Mouse (Mus musculus) right cerebral cortex, postnatal 14 days (tissue): ENCODE results near the gene Ccdc61.

Experiments used
- DNase-seq: peaks from one replicate; pipeline ENCODE4 v3.0.0; 2022

Ccdc61 gene

DNA sequence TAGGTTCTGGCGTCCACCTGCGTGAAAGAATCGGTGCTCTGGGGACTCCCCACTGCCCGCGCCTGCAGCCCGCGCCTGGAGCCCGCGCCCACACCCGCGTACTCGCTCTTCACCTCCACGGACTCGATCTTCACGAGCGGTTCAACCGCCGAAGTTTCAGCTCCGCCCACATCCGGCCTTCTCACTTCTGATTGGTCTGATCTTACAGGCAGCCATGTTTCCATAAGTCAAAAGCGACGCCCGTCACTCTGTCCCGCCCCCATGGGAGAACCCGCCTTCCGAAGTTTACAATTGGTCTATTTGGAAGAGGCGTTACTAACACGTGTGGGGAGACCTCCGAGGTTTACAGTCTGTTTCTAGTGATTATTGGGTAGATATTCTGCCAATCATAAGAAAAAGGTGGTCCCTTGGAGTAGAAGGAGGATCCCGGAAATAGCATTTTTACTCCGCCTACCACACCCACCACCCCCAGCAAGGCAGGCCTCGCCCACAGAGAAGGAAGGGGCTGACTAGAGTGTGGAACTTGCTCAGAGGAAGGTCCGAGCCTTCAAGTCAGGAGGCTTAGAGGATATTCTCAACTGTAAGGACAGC lies at the start of gene Ccdc61:
Gene Ccdc61 (minus strand): TSS at position 175 of the 591 bp plus-strand sequence.
- peak; percentile 91 for DNase-seq

DNA sequence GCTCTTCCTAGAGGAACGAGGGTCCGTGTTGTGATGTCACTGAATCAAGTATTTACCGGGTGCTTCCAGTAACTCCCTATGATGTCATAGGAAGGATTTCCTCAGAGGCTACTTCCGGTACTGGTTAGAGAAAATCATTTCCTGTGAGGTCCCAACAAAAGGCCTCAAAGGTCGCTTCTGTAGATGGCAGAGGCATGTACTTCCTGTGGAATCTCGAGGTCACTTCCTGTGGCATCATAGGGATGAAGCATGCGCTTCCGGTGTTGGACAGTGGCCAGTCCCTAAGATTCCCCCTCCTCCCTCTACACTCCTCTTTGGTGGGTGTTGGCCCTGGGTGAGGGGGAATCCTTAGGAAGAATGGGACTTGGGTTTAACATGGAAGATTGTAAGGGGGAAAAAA lies 49.2 kb upstream of the Ccdc61 start:
- DNase-seq = no peak

DNA sequence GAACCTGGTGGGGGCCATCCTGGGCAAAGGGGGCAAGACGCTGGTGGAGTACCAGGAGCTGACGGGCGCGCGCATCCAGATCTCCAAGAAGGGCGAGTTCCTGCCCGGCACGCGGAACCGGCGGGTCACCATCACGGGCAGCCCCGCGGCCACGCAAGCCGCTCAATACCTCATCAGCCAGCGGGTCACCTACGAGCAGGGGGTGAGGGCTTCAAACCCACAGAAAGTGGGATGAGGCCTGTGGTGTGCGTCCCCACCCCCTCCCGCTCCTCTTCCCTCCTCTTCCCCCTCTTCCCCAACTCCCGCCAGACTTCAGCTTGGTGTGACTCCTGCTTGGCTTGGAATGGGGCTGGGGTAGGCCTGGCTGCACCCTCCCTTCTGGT lies 48.2 kb upstream of the Ccdc61 start:
- DNase-seq = no peak

DNA sequence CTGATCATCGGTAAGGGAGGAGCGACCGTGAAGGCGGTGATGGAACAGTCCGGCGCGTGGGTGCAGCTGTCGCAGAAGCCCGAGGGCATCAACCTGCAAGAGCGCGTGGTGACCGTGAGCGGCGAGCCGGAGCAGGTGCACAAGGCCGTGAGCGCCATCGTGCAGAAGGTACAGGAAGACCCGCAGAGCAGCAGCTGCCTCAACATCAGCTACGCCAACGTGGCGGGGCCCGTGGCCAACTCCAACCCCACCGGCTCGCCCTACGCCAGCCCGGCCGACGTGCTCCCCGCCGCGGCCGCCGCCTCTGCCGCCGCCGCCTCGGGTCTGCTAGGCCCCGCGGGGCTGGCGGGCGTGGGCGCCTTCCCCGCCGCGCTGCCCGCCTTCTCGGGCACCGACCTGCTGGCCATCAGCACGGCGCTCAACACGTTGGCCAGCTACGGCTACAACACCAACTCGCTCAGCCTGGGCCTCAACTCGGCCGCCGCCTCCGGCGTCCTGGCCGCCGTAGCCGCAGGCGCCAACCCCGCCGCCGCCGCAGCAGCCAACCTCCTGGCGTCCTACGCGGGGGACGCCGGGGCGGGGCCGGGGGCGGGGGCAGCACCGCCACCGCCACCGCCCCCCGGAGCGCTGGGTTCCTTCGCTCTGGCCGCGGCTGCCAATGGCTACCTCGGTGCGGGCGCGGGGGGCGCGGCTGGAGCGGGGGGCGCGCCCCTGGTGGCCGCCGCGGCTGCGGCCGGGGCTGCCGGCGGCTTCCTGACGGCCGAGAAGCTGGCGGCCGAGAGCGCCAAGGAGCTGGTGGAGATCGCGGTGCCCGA lies 47.6 kb upstream of the Ccdc61 start:
- peak; percentile 57 for DNase-seq

DNA sequence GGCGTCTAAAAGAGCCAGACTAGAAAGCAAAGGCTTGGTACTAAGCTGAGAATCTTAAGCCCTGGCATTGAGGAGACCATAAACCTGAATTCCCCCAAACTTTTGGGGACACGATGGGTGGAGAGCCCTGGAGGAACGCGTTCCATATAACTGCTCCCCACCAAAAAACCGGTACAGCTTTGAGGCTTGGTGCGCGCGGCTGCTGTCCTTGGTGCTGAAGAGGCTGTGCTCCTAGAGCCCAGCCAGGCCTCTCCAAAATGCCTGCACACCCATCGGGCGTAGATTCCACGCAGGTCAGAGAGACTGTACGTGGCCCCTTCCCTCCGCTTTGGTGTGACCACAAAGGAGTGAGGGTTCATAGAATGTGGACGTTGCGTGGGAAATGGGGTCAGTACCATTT lies 41.2 kb upstream of the Ccdc61 start:
- DNase-seq = no peak

DNA sequence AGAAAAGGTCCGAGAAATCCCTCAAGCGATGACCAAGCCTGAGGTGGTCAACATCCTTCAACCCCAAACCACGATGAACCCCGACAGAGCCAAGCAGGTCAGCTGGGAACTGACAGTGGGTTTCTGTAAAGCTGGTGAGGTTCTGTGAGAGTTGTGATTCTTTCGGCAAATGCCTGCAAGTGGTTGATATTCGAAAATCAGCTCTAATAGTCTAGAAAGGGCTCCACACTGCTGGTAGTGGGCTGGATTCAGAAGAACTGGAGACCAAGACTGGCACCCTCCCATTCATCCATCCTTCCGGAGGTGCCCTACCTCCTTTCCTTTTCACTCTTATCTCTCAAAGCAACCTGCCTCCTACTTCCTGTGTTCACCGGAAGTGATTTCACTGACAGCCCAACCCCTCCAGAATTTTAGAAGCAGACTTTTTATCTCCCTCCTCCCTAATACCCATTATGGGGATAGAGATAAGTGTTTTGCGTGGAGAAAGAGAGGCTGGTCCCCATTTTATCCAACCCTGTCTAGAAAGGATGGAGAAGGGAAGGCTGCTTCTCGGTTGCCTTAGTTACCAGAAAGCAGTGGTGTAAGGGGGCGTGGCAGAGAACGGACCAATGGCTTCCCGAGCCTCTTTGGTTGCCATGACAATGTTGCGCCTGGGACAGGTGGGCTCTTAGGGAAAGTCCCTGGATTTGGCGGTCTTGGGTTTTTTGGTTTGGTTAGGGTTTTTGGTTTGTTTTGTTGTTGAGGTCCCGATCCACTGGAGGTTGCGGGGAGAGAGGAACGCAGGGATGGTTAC lies 40.5 kb upstream of the Ccdc61 start:
- DNase-seq = peak; percentile 50

DNA sequence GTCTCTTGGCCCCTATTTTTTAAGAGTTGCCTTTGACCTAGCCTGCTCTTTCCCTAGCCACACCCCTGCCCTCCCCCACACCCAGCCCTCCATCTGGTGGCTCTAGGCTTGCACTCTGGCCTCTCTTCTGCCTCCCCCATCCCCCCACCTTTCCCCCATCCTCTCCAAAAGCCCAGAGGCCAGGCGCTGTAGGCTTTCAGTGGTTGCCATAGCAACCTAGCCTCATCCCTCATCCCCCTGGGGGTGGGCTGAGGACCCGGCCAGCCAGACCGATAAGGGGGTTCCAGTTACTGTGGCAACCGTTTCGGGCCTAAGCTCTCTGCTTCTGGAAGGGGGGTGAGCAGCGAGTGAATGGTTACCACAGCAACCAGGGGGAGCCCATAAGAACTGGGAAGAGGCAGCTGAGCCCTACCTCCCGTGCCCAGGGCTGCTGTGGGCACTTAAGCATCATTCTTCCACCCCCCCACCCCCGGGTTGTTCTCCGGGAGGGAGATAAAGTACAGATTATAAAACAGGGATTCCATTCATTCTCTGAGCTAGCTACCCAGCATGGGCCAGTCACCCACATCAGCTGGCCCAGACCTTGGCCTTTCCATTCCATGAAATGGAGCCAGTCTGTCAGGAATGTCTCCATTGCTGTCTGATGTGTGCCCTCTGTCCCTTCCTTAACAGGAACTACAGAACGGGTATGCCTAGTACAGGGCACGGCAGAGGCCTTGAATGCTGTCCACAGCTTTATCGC lies 39.7 kb upstream of the Ccdc61 start:
- DNase-seq = peak; percentile 42

DNA sequence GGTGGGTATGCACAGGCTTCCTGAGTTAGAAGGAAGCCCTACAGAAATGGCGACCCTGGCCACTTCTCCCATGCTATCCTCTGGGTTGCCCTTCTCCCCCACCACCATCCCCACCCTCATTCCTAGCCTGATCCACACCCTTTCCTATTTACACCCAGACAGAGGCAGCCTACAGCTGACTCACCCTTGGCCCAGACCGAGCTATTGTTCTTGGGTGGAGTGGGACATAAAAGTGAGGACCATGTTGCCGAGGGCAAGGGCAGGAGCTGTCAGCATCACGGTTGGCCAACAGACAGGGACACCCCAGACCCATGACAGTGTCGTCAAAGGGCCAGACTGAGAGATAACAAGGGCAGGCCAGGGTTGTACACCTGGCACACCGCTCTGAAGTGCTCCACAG lies 37.9 kb upstream of the Ccdc61 start:
- no peak for DNase-seq

DNA sequence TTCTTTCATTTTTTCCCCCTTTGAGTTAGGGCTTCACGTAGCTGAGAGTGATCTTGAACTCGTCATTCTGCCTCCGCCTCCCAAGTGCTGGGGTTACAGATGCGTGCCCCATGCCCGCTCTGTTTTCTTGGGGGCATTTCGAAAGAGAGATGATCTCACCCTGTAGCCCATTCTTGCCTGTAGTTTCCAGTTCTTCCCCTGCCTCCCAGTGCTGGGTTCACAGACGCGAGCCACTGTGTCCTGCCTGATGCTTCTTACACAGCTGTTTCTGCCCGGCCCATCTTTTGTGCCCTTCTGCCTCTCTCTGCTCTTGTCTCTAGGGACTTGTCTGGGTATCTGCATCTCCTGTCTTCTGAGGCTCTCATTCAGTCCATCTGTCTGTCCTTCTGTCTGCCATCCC lies 32.6 kb upstream of the Ccdc61 start:
- DNase-seq = no peak

DNA sequence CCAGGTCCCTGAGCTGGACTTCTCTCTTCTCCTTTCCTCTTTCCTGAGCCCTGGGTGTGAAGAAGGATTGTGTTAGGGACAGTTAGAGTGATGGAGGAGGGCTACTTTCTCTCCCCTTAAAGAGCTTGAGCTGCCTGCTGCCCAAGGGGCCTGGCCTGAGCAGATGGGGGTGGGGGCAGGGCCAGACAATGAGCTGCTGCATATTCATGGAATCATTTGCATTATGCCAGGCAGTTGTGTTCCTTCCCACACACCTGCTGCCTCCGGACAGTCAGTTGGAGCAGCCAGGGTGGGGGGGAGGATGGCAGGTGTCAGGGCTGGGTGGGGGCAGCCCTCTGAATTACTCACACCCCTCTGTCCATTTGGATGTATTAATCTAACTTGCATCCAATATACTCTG lies 32.2 kb upstream of the Ccdc61 start:
- DNase-seq = peak; percentile 52

DNA sequence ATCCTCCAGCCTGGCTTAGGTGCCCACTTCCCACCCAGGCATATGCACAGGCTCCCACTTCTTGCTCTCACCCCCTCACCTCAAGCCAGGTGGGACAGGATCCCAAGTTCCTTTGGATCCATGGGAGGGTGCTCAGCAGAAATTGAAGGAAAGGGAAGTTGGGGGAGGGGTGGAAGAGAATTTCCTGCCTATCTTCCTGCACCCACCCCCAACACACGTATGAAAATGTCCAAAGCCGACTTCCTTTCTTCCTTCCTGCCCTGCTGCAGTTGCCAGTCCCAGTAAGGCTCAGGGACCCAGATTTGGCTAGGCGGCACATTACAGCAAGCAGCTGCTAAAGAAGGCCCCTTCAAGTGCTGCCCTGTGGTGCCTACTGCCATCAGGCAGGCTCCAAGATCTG lies 17.5 kb upstream of the Ccdc61 start:
- no peak for DNase-seq

DNA sequence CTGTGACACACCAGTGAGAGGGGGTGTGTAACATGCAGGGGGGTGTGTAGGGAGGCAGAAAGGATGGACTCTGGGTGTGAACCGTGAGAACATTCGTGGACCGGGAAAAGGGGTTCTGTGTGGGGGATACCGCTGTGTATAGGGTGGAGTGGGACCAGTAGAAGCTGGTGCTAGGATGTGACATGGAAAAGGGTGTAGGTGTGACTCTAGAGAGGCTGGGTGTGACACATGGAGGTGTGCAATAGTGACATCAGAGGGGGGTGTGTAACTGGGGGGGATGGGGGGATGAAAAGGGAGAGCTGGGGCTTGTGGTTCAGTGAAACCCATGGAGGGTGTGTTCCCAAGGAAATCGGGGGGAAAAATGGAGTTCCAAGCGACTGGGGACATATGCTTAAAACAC lies 16.7 kb upstream of the Ccdc61 start:
- DNase-seq = no peak

DNA sequence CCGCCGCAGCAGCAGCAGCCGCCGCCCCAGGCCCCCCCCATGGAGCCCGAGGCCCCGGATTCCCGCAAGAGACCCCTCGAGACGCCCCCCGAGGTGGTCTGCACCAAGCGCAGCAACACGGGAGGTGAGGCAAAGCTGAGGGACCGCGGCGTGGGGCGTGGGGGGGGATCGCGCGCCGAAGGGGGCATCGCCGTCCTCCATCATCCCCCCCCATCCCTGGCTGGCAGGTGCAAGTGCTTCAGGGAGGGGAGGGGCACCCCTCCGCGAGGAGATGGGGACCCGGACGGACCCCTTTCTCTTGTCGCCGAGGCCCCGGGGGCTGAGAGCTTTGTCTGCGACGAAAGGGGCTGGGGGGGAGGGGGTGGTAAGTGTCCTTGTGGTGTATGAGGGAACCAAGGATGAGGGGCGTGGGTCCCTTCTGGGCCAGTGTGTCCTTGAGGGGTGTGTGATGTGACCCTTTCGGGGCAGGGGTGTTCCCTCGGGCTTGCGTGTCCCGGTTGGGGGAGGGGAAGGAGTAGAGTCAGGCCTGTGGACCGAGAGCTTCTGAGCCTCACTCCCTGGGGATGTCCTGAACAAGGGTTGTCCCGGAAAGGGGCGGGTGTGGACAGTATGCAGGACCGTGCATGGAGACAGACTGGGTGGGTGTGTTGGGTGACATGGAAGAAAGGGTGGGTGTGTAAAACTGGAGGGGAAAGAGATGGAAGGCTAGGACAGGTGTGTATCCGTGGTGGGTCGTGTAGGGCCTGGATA lies 16.0 kb upstream of the Ccdc61 start:
- peak; percentile 31 for DNase-seq

DNA sequence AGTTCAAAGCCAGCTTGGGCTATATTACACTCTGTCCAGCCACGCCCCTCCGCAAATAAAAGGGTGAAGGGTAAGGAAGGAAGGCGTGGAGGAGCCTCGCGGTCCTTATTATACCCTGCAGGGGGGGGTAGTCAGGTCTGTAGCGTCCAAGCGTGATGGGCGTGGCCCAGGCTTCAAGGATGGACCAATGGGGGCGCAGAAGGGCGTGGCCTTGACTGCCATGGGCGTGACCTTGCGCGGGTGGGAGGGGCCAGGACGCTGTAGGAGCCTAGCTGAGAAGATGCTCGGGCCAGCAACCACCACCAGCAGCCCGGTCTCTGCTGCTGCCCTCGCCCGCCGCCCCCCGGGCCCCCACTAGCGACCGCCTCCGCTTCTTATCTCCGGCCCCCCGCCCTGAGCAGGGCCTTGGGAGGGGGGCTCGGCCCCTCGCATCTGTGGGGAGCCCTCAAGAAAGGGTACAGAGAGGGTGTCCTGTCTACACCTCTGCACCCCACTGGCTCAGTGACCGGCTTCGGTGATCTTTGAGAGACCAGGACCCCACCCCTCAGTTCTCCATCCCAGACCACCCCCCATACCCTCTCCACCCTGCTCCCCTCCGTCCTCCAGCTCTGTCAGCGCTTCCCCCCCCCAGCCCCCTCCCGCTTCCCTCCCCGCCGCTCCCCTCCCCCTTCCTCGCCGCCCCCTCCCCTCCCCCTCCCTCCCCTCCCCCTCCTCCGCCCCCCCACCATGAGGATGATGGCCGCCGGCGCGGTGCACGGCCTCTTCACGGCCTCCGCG lies 15.1 kb upstream of the Ccdc61 start, which contains the start of gene Nova2:
Gene Nova2 (plus strand): TSS at position 727 of the 777 bp plus-strand sequence.
- peak; percentile 98 for DNase-seq

DNA sequence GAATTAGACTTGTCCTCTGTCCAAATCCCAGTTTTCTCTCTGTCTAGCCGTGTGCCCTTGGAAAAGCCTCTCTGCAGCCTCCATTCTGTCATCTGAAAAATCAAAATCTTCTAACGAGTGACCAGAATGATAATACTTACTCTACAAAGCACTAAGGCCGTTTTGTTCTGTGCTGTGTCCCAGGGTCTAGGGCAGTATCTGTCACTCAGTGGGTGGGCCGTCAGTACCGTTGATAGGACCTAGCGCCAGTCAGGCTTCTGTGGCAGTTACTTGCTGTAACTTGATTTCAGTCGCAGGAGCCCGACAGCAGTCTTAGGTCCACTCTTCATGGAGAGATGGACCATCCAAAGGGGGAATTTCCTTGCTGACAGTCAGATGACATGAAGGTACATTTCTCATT lies 14.1 kb upstream of the Ccdc61 start:
- no peak for DNase-seq

DNA sequence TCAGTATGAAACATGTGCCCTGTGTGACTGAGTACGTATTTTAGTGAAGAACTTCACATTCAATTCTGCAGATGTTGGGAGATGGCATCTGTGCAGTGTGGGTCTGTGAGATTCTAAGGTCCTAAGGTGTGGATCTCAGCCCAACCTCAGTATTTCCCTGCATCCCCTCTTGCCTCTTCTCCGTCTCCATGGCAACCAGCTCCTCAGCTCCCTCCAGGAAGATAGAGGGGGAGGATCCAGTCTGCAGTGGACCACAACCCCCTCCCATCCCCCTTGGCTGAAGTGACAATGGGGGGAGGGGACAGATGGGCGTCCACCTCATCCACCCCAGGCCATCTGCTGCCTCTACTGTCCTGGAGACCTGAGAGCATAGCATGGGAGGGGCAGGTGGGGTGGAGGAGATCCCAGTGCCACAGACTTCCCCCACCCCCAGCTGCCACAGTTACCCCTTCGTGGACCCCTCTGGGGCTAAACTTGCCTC lies 13.5 kb upstream of the Ccdc61 start:
- DNase-seq = peak; percentile 38

DNA sequence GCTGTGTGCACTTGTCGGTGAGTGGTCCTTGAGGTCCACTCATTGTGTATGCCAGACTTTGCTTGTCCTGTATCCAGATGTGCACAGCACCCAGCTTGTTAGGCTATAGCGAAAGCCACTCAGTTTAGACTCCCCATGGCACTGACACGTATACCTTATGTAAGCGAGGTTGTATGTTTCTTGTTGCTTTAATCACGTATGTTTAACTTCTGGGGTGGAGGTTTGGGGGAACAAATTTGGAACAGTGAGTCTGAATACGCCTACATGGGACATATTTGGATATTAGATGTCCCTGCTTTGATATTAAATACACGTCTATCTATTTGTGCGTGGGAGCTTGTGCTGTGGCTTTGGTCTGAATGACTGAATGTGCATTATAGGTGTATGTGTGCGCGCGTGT lies 13.1 kb upstream of the Ccdc61 start:
- DNase-seq = no peak

DNA sequence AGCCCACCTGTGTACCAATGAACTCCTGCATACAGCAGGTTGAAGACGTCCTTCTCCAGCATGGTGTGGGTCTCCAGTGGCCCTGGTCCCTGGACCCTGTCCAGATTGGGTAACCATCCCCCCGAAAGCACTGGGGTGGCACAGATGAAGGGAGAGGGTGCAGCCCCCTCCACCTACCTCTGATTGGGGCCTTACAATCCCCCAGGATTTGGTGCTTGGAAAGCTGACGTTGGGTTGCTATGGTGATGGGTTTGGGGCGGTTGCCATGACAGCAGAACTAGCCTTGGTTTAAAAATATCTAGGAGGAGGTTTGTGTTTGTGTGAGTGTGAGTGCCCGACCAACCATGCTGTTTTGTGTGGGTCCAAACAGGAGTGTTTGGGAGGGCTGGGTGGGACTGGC lies 12.6 kb upstream of the Ccdc61 start:
- DNase-seq = peak; percentile 78

DNA sequence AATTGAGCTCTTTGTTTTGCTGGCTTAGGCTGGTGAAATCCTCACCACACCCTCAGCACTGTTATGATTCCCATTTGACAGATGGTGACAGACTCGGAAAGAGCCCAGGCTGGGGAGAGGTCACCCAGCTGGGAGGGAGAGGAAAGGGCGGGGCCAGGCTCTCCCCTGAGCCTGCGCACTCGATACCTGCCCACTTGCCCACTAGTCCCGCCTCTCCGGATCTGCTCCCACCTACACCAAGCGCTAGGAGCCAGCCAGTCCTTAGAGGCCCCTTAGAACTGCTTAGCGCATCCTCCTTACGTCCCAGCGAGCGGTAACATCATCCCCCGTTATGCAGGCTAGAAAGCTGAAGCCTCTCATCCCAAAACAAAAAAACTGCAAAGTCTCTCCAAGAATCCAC lies 10.9 kb upstream of the Ccdc61 start:
- DNase-seq = peak; percentile 70

DNA sequence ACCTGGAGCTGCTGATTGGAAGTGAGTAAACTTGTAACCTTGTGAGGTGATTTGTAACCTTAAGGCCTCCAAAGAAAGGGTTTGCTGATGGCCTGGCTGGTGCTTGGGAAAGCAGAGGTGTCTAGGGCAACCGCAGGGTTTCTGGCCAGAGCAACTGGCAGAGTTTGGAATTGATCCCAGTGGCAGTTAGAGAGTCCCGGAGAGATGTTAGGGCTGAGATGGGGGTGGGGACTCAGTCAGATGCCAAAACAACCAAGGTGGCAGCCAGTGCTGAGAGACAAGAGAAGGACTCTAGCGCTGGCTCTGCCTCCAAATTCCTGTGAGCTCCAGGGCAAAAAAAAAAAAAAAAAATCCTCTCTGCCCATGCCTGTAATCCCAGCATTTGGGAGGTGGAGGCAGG lies 7.7 kb upstream of the Ccdc61 start:
- DNase-seq = no peak

DNA sequence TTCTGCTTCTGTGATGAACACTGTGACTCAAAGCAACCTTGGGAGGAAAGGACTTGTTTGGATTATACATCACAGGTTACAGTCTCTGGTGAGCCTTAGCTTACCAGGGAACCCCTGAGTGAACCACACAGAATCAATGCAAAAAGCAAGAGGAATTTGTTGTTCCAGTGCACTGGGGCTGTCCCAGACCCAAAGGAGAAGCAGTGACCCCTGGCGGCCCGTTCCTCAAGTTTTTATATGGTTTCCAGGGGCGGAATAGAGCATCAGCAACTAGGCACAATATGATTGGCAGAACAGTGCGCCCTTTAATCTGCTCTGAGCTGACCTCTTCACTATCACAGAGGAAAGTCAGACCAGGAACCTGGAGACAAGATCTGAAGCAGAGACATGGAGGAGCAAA lies 6.0 kb upstream of the Ccdc61 start:
- no peak for DNase-seq
